Mouse (Mus musculus) retina, adult 2 months (tissue): ENCODE data around the gene Adtrp.
A peak's percentile ranks its signal among the peaks of the same experiment; 100 is the strongest.

ENCODE experiments used
- DNase-seq: peaks from one replicate; pipeline ENCODE4 v3.0.0-alpha.2; 2012; ENCODE audit warnings: low read depth, low spot score

Gene Adtrp

GRCm38 (mm10) chr13:41780296-41780695, 67.2 kb downstream of the Adtrp start:
- no peak for DNase-seq

- DNase-seq: no peak
Observed at GRCm38 (mm10) chr13:41779603-41780180, 67.8 kb downstream of the Adtrp start.

GRCm38 (mm10) chr13:41773812-41774376, 73.6 kb downstream of the Adtrp start:
- no peak for DNase-seq

GRCm38 (mm10) chr13:41771061-41771460, 76.4 kb downstream of the Adtrp start:
- DNase-seq: no peak

- DNase-seq: no peak
Observed at GRCm38 (mm10) chr13:41767941-41768340, 79.5 kb downstream of the Adtrp start.

- DNase-seq: no peak
Observed at GRCm38 (mm10) chr13:41761986-41762385, 85.5 kb downstream of the Adtrp start.

GRCm38 (mm10) chr13:41760484-41760883, 87.0 kb downstream of the Adtrp start:
- DNase-seq: no peak

- DNase-seq: no peak
Observed at GRCm38 (mm10) chr13:41758550-41759465, 88.7 kb downstream of the Adtrp start.

GRCm38 (mm10) chr13:41753114-41753513, 94.4 kb downstream of the Adtrp start:
- DNase-seq: no peak

- no peak for DNase-seq
Observed at GRCm38 (mm10) chr13:41750481-41750880, 97.0 kb downstream of the Adtrp start.

GRCm38 (mm10) chr13:41748866-41749265, 98.6 kb downstream of the Adtrp start:
- no peak for DNase-seq

- no peak for DNase-seq
Observed at GRCm38 (mm10) chr13:41747691-41748090, 99.8 kb downstream of the Adtrp start.

- DNase-seq: peak; percentile 36
Observed at GRCm38 (mm10) chr13:41746971-41747615, 100.4 kb downstream of the Adtrp start.

GRCm38 (mm10) chr13:41740456-41741085, 106.9 kb downstream of the Adtrp start:
- no peak for DNase-seq

GRCm38 (mm10) chr13:41737628-41738309, 109.7 kb downstream of the Adtrp start:
- DNase-seq: no peak

- DNase-seq: no peak
Observed at GRCm38 (mm10) chr13:41729660-41730059, 117.8 kb downstream of the Adtrp start.

GRCm38 (mm10) chr13:41727803-41728202, 119.7 kb downstream of the Adtrp start:
- no peak for DNase-seq

- no peak for DNase-seq
Observed at GRCm38 (mm10) chr13:41719331-41719730, 128.2 kb downstream of the Adtrp start.

- DNase-seq: no peak
Observed at GRCm38 (mm10) chr13:41718051-41718450, 129.4 kb downstream of the Adtrp start.
